Mouse (Mus musculus) liver, embryonic 13.5 days (tissue): ENCODE measurements around the gene Wfdc9. TPM values are rescaled to one million over a fixed set of nuclear protein-coding genes. Genes with fewer than 3 reads are reported as not detected.

Experiments
- ATAC-seq: fragments of 200-750 bp; cut with Nextera tagmentation; 2 replicates; pipeline ENCODE4 v1.8.0; 2017; ENCODE audit warnings: low read depth, mild to moderate bottlenecking, moderate number of reproducible peaks, moderate library complexity
- DNase-seq: peaks from one replicate; pipeline ENCODE4 v3.0.0; 2022
- H3K27ac ChIP-seq: fragments of 300-500 bp; sonication (generic); 2 replicates; pipeline ENCODE4 v1.5.1; 2015; ENCODE audit warnings: moderate library complexity, mild to moderate bottlenecking, inconsistent platforms
- H3K27me3 ChIP-seq: fragments of 300-500 bp; sonication (generic); 2 replicates; pipeline ENCODE4 v1.6.1; 2015; ENCODE audit warnings: mild to moderate bottlenecking, inconsistent platforms
- H3K36me3 ChIP-seq: fragments of 300-500 bp; sonication (generic); 2 replicates; pipeline ENCODE4 v1.6.1; 2015; ENCODE audit warnings: mild to moderate bottlenecking, inconsistent platforms
- H3K4me1 ChIP-seq: fragments of 300-500 bp; sonication (generic); replicated peaks from 2 replicates; pipeline ENCODE4 v1.6.1; 2015; ENCODE audit warnings: inconsistent platforms
- H3K4me2 ChIP-seq: fragments of 300-500 bp; sonication (generic); 2 replicates; pipeline ENCODE4 v1.6.1; 2015; ENCODE audit warnings: inconsistent platforms, mild to moderate bottlenecking, moderate library complexity
- H3K4me3 ChIP-seq: fragments of 300-500 bp; sonication (generic); replicated peaks from 2 replicates; pipeline ENCODE4 v1.5.1; 2015; ENCODE audit warnings: mild to moderate bottlenecking, inconsistent platforms
- H3K9ac ChIP-seq: fragments of 300-500 bp; sonication (generic); 2 replicates; pipeline ENCODE4 v1.6.1; 2015; ENCODE audit warnings: mild to moderate bottlenecking, inconsistent platforms
- H3K9me3 ChIP-seq: fragments of 300-500 bp; sonication (generic); replicated peaks from 2 replicates; pipeline ENCODE4 v1.6.1; 2016; ENCODE audit warnings: inconsistent platforms
- whole genome bisulfite sequencing: fragments of 180-500 bp; shearing (Covaris S2); methylation state at CpG from one replicate; pipeline ENCODE4 v1.1.7; 2015; ENCODE audit not compliant: insufficient replicate concordance; 5-methylcytosine and 5-hydroxymethylcytosine counted together
- polyA plus RNA-seq: library from polyadenylated mRNA; unstranded; fragments of >200 nt; fragmentation: Nextera tagmentation; extraction: Ambion mirVana; gene quantifications from 2 replicates; pipeline ENCODE4 v1.2.1, GENCODE M21; 2015

Wfdc9 gene
- polyA plus RNA-seq, 1 experiment from 2014 or later, result not detected

DNA sequence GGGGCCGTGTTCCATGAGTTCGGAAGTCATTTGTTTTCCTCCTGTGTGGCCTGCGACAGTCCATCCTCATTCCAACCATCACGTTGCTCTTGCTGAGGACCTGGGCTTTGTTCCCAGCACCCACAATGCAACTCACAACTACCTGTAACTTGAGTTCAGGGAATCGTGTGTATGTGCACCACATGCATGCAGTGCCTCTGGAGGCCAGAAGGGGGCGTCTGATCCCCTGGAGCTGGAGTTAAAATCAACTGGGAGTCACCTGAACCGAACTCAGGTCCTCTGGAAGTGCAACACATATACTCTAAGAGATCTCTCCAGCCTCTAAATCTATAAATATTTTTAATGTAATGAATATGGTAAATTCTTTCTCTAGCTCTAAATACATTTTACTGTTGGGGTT, 19.7 kb upstream of the Wfdc9 start:
- no peaks in the 10 kb centered on the region for H3K36me3 ChIP-seq
- no peak for DNase-seq
- 64% methylated on average over 7 of the region's 7 CpGs for WGBS

DNA sequence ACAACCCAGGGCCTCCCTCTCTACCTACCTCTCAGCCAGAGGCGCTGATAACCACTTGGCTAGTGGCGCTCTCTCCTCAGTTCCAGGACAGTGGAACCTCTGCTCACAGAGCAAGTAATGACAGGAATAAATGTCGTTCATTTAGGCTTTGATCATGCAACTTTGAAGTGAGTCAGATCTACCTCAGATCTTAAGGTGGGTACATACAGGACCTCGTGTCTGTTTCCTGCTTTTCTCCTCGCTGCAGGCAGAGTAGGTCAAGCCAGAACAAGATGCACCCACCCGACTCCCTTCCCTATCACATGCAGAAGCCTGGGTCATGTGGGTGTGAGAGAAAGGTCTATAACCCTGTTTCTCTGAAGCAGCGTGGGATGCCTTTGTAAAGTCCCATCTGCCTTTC, 17.6 kb upstream of the Wfdc9 start, which contains the start of gene Wfdc11:
Gene Wfdc11 (minus strand): TSS at position 101 of the 400 bp plus-strand sequence.
- Histone ChIP-seq H3K9ac (no peak within 1 kb of the TSS), H3K4me3 (no peak within 1 kb of the TSS), H3K4me2 (no peak within 1 kb of the TSS), H3K36me3 (no peaks in the 10 kb centered on the region), H3K27ac (no peak within 1 kb of the TSS), H3K27me3 (no peaks in the 10 kb centered on the region), H3K4me1 (no peaks in the 10 kb centered on the region; the same call in 1 of the 2 replicates), H3K9me3 (no peaks in the 10 kb centered on the region)
- ATAC-seq (no peak), DNase-seq (no peak)
- WGBS, result 61% methylated on average over 7 of the region's 7 CpGs

More for the DNA sequence above, 19.7 kb upstream of the Wfdc9 start:
- Histone ChIP-seq H3K4me2 (no peak overlapping the region), H3K9me3 (no peaks in the 10 kb centered on the region), H3K27ac (no peak overlapping the region), H3K9ac (no peak overlapping the region), H3K4me3 (no peak overlapping the region), H3K27me3 (no peaks in the 10 kb centered on the region), H3K4me1 (peaks cover 4% of the 10 kb centered on the region)
- ATAC-seq, result no peak

DNA sequence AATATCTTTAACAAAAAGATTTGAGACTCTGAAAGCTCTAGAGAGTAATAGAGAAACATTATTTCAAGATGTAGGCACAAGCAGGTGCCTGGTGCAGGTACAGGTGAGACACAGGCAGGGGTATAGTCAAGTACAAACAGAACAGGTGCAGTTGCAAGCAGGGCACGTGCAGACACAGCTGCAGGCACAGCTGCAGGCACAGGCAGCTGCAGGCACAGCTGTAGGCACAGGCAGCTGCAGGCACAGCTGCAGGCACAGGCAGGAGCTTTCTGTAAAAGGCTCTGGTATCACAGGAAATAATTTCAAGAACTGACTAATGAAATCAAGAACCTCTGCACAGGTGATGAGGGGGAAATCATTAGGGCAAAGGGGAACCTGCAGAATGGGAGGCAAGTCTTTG, 14.6 kb upstream of the Wfdc9 start:
- Histone ChIP-seq H3K4me3 (no peak overlapping the region), H3K4me1 (no peaks in the 10 kb centered on the region), H3K27me3 (no peaks in the 10 kb centered on the region), H3K36me3 (no peaks in the 10 kb centered on the region), H3K9me3 (no peaks in the 10 kb centered on the region), H3K4me2 (no peak overlapping the region), H3K9ac (no peak overlapping the region), H3K27ac (no peak overlapping the region)
- no peak for DNase-seq
- ATAC-seq, result no peak
- 26% methylated on average over 1 of the region's 1 CpGs for whole genome bisulfite sequencing

DNA sequence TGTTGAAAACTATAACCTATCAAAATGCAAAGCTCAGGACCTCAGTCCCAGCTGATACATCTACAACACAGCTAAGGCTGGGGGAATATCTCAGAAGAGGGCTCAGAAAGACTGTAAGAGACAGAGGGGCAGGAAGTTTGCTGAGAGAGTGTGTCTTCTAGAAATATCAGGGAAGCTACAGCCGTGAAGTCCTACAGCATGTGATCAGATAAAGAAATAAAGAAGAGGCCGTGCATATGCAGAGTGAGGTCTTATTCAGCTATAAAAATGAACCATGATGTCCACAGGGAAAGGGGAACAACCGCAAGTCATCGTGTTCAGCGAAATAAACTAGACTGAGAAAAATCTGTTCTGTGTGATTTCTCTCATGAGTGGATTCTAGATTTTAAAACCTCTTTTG, 13.9 kb upstream of the Wfdc9 start:
- Histone ChIP-seq H3K4me2 (no peak overlapping the region), H3K36me3 (no peaks in the 10 kb centered on the region), H3K9ac (no peak overlapping the region), H3K4me3 (no peak overlapping the region), H3K4me1 (no peaks in the 10 kb centered on the region), H3K27me3 (no peaks in the 10 kb centered on the region), H3K9me3 (no peaks in the 10 kb centered on the region), H3K27ac (no peak overlapping the region)
- DNase-seq (no peak), ATAC-seq (no peak)
- 52% methylated on average over 5 of the region's 5 CpGs for WGBS

DNA sequence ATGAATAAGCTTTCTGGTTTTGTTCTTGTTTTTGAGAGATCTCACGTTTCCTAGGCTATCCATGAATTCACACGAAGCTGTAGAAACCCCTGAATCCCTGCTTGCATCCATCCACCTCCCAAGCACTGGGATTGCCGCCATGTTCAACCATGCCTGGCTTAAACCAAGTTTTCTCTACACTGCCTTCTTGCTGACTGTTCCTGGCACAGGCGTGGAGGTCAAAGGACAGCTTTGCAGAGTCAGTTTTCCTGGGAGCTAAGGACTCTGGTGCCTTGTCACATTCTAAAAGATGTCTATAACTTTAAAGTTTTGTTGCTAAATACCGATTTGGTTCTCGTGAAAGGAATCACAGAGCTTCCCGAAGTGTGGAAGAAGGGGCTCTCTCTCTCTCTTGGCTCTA, 8.5 kb upstream of the Wfdc9 start:
- H3K9ac ChIP-seq, result no peak overlapping the region
- no peaks in the 10 kb centered on the region for H3K27me3 ChIP-seq
- H3K36me3 ChIP-seq, result no peaks in the 10 kb centered on the region
- H3K9me3 ChIP-seq, result no peaks in the 10 kb centered on the region
- no peak overlapping the region for H3K4me2 ChIP-seq
- no peaks in the 10 kb centered on the region for H3K4me1 ChIP-seq
- ATAC-seq (no peak), DNase-seq (no peak)
- WGBS, result 65% methylated on average over 7 of the region's 7 CpGs
- H3K4me3 ChIP-seq, result no peak overlapping the region
- H3K27ac ChIP-seq, result no peak overlapping the region

DNA sequence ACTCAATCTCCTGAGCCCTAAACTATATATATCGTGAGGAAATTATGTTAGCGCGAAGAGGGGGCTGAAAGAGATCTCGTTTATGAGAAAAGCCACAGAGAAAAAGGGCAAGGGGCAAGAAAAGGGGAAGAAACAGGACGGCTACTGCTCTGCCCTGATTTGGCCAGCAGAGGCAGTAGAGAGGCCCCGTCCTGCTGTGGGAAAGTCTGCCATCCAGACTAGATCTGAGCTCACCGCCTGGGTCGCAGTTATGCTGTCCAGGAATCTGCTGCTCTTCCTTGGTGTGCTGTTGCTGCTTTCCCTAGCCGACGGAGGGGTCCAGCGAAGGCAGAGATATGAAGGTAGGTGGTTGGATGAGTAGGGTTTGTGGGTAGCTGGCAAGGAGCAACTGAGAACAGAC, 525 bp downstream of the Wfdc9 start, which contains the start of gene Wfdc10:
Gene Wfdc10 (plus strand): TSS at position 189 of the 400 bp plus-strand sequence.
- no peaks in the 10 kb centered on the region for H3K9me3 ChIP-seq
- H3K27ac ChIP-seq, result no peak within 1 kb of the TSS
- H3K9ac ChIP-seq, result no peak within 1 kb of the TSS
- ATAC-seq (no peak), DNase-seq (peak; percentile 3)
- no peaks in the 10 kb centered on the region for H3K36me3 ChIP-seq
- 14% methylated on average over 11 of the region's 11 CpGs for WGBS
- no peaks in the 10 kb centered on the region for H3K4me1 ChIP-seq
- H3K27me3 ChIP-seq, result no peaks in the 10 kb centered on the region
- no peak within 1 kb of the TSS for H3K4me3 ChIP-seq
- H3K4me2 ChIP-seq, result no peak within 1 kb of the TSS

DNA sequence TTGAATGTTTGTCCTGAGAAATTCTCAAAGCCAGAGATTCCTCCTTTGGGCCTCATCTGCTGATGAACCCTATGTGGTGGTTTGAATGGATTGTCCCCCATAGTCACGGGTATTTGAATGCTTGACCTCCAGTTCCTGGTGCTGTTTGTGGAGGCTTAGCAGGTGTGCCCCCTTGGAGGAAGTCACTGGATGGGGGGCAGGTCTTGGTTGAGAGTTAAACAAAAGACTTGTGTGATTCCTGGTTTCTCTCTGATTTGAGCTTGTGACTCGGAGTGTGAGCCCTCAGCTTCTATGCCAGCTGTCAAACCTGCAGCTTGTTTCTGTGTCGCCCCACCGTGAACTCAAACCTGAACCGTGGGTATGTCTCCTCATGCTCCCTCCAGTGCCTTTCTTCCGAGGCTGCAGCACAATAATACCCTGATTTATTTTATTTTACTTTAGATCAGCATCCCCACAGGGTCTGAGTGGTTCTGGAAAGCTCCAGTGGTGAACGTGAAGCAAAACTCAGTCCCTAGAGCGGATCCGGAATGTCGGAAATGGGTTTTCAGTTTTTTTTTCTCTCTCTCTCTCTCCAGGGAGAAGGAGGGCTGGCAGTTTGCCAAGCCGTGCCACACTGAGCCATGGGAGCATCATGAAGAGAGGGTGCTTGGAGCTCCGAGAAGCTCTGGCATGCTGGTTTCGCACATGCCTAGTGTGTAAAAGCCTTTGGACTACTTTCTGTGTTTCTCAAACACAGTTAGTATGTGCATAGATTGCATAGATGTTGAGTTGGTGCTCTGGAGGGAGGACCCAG, 14.3 kb downstream of the Wfdc9 start:
- Histone ChIP-seq H3K27ac (no peak overlapping the region), H3K4me2 (no peak overlapping the region), H3K36me3 (no peaks in the 10 kb centered on the region), H3K4me1 (no peaks in the 10 kb centered on the region), H3K27me3 (no peaks in the 10 kb centered on the region), H3K4me3 (no peak overlapping the region), H3K9ac (no peak overlapping the region), H3K9me3 (no peaks in the 10 kb centered on the region)
- DNase-seq (no peak), ATAC-seq (no peak)
- WGBS, result 74% methylated on average over 13 of the region's 13 CpGs

DNA sequence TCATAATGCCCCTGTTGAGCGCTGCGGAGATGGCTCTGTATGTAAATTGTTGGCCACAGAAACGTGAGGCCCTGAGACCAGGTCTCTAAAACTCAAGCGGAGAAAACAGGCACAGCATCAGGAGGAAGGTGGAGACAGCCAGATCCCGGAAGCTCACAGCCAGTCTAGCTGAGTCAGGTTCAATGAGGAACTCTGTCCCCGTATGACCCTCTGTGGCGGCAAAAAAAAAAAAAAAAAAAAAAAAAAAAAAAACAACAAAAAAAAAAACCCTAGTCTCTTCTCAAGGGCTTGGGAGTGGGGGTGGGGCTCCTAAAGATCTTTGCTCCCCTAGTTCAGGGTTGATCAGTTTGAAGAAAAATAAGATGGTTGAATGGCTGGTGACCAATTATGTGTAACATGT, 15.3 kb downstream of the Wfdc9 start:
- ATAC-seq, result no peak
- Histone ChIP-seq H3K4me1 (no peaks in the 10 kb centered on the region), H3K4me3 (no peak overlapping the region), H3K27ac (no peak overlapping the region), H3K9ac (no peak overlapping the region), H3K4me2 (no peak overlapping the region), H3K27me3 (no peaks in the 10 kb centered on the region), H3K9me3 (no peaks in the 10 kb centered on the region), H3K36me3 (no peaks in the 10 kb centered on the region)
- DNase-seq, result no peak
- WGBS, result 36% methylated on average over 7 of the region's 7 CpGs

DNA sequence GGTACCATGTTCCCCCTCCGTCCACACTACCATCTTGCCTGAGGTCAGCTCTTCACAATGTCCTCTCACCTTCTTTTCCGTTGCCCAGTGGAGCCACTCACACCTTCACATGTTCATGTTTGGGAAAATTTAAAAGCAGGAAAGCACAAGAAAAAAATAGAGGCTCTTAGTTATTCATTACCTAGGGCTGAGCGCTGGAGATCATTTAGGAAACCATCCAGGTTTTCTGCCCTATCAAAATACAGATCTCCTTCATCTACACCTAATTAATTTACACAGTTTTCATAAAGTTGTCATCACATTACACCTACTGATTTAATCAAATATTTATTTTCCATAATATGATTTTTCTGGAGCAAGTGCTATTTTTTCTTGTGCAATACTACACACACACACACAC, 17.7 kb downstream of the Wfdc9 start, which contains the start of gene Wfdc16:
Gene Wfdc16 (minus strand): TSS at position 101 of the 400 bp plus-strand sequence.
- H3K9ac ChIP-seq, result no peak within 1 kb of the TSS
- DNase-seq, result no peak
- H3K4me3 ChIP-seq, result no peak within 1 kb of the TSS
- no peaks in the 10 kb centered on the region for H3K4me1 ChIP-seq
- ATAC-seq, result no peak
- no peak within 1 kb of the TSS for H3K4me2 ChIP-seq
- no peaks in the 10 kb centered on the region for H3K9me3 ChIP-seq
- WGBS, result 60% methylated on average over 3 of the region's 3 CpGs
- H3K27ac ChIP-seq, result no peak within 1 kb of the TSS
- H3K36me3 ChIP-seq, result no peaks in the 10 kb centered on the region
- no peaks in the 10 kb centered on the region for H3K27me3 ChIP-seq

DNA sequence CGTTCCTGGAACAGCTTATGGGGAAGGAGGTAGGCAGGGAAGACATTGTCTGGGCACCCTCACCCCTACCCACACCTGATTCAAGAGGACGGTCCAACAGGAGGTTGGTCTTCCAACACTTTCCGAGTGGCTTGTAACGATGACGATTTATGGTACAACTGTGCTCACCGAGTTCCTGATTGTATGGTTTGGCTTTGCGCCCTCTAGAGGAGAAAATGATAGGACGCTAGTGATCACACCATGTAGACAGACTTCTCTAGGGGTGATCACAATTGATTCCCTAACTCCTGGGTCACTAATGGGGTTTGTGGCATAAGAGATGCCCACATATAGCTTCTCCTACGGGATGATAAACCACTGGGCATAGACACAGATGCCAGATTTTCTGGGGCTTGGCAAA, 21.1 kb downstream of the Wfdc9 start:
- Histone ChIP-seq H3K9ac (no peak overlapping the region), H3K9me3 (no peaks in the 10 kb centered on the region), H3K4me3 (no peak overlapping the region), H3K27me3 (no peaks in the 10 kb centered on the region), H3K27ac (no peak overlapping the region), H3K4me2 (no peak overlapping the region), H3K4me1 (no peaks in the 10 kb centered on the region), H3K36me3 (no peaks in the 10 kb centered on the region)
- WGBS, result 64% methylated on average over 9 of the region's 9 CpGs
- ATAC-seq (no peak), DNase-seq (no peak)

DNA sequence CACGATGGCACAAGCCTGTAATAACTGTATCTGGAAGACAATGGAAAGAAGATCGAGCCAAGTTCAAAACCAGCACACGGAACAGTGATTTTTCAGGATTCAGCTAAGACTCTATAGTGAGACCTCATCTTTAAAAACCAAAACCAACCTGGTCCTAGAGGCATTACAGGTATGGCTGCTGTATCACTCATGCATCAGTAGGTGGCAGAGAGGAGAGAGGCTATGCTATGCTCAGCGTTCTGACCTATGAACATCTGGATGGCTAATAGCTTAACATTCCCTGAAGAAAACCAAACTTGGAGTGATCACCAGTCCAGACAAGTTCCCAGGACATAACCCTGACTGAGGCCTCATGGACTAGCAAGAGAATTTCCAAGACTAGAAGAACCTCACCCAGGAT, 34.6 kb downstream of the Wfdc9 start:
- ATAC-seq (no peak), DNase-seq (no peak)
- Histone ChIP-seq H3K27ac (no peak overlapping the region), H3K9ac (no peak overlapping the region), H3K9me3 (no peaks in the 10 kb centered on the region), H3K27me3 (no peaks in the 10 kb centered on the region), H3K4me1 (no peaks in the 10 kb centered on the region), H3K4me3 (no peak overlapping the region), H3K4me2 (no peak overlapping the region), H3K36me3 (no peaks in the 10 kb centered on the region)
- 54% methylated on average over 4 of the region's 4 CpGs for WGBS

DNA sequence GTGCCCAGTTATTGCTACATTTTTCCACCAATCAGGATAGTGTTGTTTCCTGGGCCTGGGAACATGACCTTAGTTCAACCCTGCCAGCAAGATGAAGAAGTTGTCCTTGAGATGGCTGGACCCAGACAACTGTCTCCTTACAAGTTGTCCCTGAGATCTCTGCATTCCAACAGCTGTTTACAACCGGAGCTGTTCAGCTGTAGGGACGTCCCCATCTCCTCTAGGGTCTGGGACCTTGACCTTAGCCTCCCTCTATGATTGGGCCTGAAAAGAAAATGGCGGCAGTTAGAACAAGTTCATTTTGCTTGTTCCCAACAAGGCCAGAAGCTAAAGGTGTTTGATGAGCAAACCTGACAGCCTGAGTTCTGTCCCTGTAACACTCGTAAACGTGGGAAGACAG, 37.3 kb downstream of the Wfdc9 start:
- Histone ChIP-seq H3K36me3 (no peaks in the 10 kb centered on the region), H3K27me3 (no peaks in the 10 kb centered on the region), H3K27ac (no peak overlapping the region), H3K4me2 (no peak overlapping the region), H3K4me3 (no peak overlapping the region), H3K9me3 (no peaks in the 10 kb centered on the region), H3K4me1 (no peaks in the 10 kb centered on the region), H3K9ac (no peak overlapping the region)
- no peak for ATAC-seq
- WGBS, result 56% methylated on average over 5 of the region's 5 CpGs
- no peak for DNase-seq
